Mouse (Mus musculus): ENCODE results near the gene Acap3. TPM values are rescaled to one million over a fixed set of nuclear protein-coding genes. Genes with fewer than 3 reads are reported as not detected.

Gene Acap3
- polyA plus RNA-seq, 1 experiment from 2014 or later = 89.8 TPM

GRCm38 (mm10) chr4:155903246-155903645 lies 11.6 kb downstream of the Acap3 start:
- ATAC-seq (replicated peaks) = no peak
- Histone ChIP-seq H3K27me3 (replicated peaks) (no peaks in the 10 kb centered on the region), H3K4me1 (no peaks in the 10 kb centered on the region), H3K9ac (no peak overlapping the region), H3K4me2 (no peak overlapping the region), H3K36me3 (replicated peaks) (peaks cover 71% of the 10 kb centered on the region), H3K4me3 (no peak overlapping the region), H3K9me3 (no peaks in the 10 kb centered on the region), H3K27ac (no peak overlapping the region)
- 98% methylated on average over 13 of the region's 13 CpGs for WGBS

GRCm38 (mm10) chr4:155904318-155905102 lies 12.9 kb downstream of the Acap3 start:
- Histone ChIP-seq H3K4me2 (no peak overlapping the region), H3K9me3 (no peaks in the 10 kb centered on the region), H3K27me3 (replicated peaks) (no peaks in the 10 kb centered on the region), H3K4me3 (no peak overlapping the region), H3K4me1 (no peaks in the 10 kb centered on the region), H3K9ac (no peak overlapping the region), H3K27ac (no peak overlapping the region), H3K36me3 (replicated peaks) (peaks cover 62% of the 10 kb centered on the region)
- 90% methylated on average over 13 of the region's 13 CpGs for WGBS
- ATAC-seq (replicated peaks) = no peak

DNA sequence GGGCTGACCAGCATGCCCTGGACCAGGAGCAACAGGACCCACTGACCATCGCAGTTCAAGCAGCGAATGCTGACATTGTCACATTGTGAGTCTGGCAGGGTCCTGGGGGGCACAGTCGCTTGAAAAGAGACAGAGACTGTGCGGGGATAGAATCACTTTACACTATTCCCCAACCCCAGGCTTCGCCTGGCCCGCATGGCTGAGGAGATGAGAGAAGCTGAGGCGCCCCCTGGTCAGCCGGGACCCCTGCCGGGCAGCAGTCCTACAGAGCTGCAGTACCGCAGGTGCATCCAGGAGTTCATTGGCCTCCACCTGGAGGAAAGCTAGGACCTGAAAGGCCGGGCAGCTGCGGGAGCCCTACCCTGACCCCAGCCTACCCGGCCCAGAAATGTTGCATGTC lies 14.0 kb downstream of the Acap3 start:
- WGBS = 84% methylated on average over 13 of the region's 13 CpGs

GRCm38 (mm10) chr4:155906125-155906524 lies 14.5 kb downstream of the Acap3 start:
- no peak overlapping the region for H3K4me3 ChIP-seq
- H3K9me3 ChIP-seq = no peaks in the 10 kb centered on the region
- peaks cover 46% of the 10 kb centered on the region for H3K36me3 ChIP-seq (replicated peaks)
- no peak overlapping the region for H3K27ac ChIP-seq
- no peak overlapping the region for H3K9ac ChIP-seq
- WGBS = 87% methylated on average over 9 of the region's 9 CpGs
- no peak for ATAC-seq (replicated peaks)
- no peak overlapping the region for H3K4me2 ChIP-seq
- H3K4me1 ChIP-seq = no peaks in the 10 kb centered on the region
- no peaks in the 10 kb centered on the region for H3K27me3 ChIP-seq (replicated peaks)

More for the DNA sequence above, 14.0 kb downstream of the Acap3 start:
- H3K27ac ChIP-seq = no peak overlapping the region
- no peaks in the 10 kb centered on the region for H3K9me3 ChIP-seq
- no peak overlapping the region for H3K4me2 ChIP-seq
- H3K4me3 ChIP-seq = no peak overlapping the region
- no peaks in the 10 kb centered on the region for H3K4me1 ChIP-seq
- no peak overlapping the region for H3K9ac ChIP-seq
- peaks cover 51% of the 10 kb centered on the region for H3K36me3 ChIP-seq (replicated peaks)
- ATAC-seq (replicated peaks) = no peak
- H3K27me3 ChIP-seq (replicated peaks) = no peaks in the 10 kb centered on the region

DNA sequence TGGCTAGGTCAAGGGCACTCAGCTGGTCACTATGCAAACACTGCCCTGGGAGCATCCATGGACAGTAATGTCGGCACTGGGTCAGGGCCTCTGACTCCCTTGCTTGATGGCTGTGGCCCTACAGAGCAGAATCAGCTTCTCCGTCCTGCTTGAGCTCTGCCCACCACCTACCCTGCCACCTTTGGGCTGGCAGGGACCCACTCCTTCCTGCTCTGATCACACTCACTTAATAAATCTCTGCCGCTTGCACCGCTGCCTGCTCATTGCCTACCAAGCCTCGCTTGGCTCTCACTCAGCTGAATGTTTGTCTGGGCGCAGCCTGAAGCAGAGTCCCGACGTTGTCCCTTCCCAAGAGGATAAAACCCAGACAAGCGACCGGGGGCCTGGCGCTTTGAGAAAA lies 15.4 kb downstream of the Acap3 start:
- Histone ChIP-seq H3K36me3 (replicated peaks) (peaks cover 38% of the 10 kb centered on the region), H3K27ac (no peak overlapping the region), H3K4me1 (no peaks in the 10 kb centered on the region), H3K9ac (no peak overlapping the region), H3K4me2 (no peak overlapping the region), H3K9me3 (no peaks in the 10 kb centered on the region), H3K4me3 (no peak overlapping the region), H3K27me3 (replicated peaks) (no peaks in the 10 kb centered on the region)
- no peak for ATAC-seq (replicated peaks)
- 85% methylated on average over 11 of the region's 11 CpGs for WGBS

GRCm38 (mm10) chr4:155908281-155908680 lies 16.7 kb downstream of the Acap3 start:
- Histone ChIP-seq H3K27me3 (replicated peaks) (no peaks in the 10 kb centered on the region), H3K9ac (no peak overlapping the region), H3K27ac (no peak overlapping the region), H3K4me2 (no peak overlapping the region), H3K4me1 (no peaks in the 10 kb centered on the region), H3K4me3 (no peak overlapping the region), H3K36me3 (replicated peaks) (peaks cover 25% of the 10 kb centered on the region), H3K9me3 (no peaks in the 10 kb centered on the region)
- ATAC-seq (replicated peaks) = 0 out of 2 replicates have a peak, but pooled peaks have one; percentile 31
- WGBS = 80% methylated on average over 7 of the region's 7 CpGs

DNA sequence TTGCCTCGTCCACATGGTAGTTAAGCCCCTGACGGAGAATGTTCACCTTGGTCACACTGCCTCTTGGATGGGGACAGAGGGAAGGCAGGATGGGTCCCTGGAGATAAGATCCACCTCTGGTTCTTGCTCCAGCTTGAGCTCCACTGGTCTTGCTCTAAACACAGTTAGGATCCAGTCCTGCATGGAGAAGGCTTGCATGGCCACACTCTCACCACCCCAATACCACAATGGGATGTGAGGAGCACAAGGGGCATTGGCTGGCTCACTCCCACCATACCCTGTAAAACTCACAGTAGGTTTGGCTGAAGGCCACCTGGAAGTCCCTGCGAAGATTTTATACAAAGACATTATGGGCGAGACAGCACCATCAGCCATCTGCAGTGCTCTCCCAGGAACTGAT lies 17.1 kb downstream of the Acap3 start:
- Histone ChIP-seq H3K4me1 (no peaks in the 10 kb centered on the region), H3K27me3 (replicated peaks) (no peaks in the 10 kb centered on the region), H3K27ac (no peak overlapping the region), H3K36me3 (replicated peaks) (peaks cover 20% of the 10 kb centered on the region), H3K4me3 (no peak overlapping the region), H3K9me3 (no peaks in the 10 kb centered on the region), H3K4me2 (no peak overlapping the region), H3K9ac (no peak overlapping the region)
- ATAC-seq (replicated peaks) = no peak
- 93% methylated on average over 4 of the region's 4 CpGs for WGBS

DNA sequence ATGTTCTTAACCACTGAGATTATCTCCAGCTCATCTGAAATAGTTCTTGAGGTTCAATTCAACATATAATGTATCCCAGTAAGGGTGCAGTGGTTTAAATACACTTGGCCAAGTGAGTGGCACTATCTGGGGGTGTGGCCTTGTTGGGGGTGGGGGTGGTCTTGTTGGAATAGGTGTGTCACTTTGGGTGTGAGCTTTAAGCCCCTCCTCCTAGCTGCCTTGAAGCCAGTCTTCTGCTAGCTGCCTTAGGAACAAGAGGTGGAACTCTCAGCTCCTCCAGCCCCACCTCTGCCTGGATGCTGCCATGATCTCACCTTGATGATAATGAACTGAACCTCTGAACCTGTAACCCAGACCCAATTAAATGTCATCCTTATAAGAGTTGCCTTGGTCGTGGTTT lies 40.4 kb downstream of the Acap3 start:
- WGBS = 64% methylated on average over 1 of the region's 1 CpGs
- no peak overlapping the region for H3K4me3 ChIP-seq
- no peaks in the 10 kb centered on the region for H3K36me3 ChIP-seq (replicated peaks)
- no peaks in the 10 kb centered on the region for H3K9me3 ChIP-seq
- ATAC-seq (replicated peaks) = no peak
- H3K27ac ChIP-seq = no peak overlapping the region
- no peak overlapping the region for H3K9ac ChIP-seq
- no peaks in the 10 kb centered on the region for H3K27me3 ChIP-seq (replicated peaks)
- H3K4me1 ChIP-seq = no peaks in the 10 kb centered on the region
- no peak overlapping the region for H3K4me2 ChIP-seq

- Histone ChIP-seq H3K9me3 (no peaks in the 10 kb centered on the region), H3K36me3 (replicated peaks) (0 out of 2 replicates have a peak, but pooled peaks cover 8% of the 10 kb centered on the region), H3K9ac (peak overlapping the region; percentile 71), H3K4me3 (peak overlapping the region; percentile 81), H3K27me3 (replicated peaks) (no peaks in the 10 kb centered on the region; the same call in 1 of the 2 replicates), H3K27ac (peak overlapping the region; percentile 87), H3K4me1 (peaks cover 28% of the 10 kb centered on the region), H3K4me2 (peak overlapping the region; percentile 95)
- 1% methylated on average over 17 of the region's 17 CpGs for WGBS
- ATAC-seq (replicated peaks) = peak; percentile 73
These were observed 51.4 kb downstream of the Acap3 start for GRCm38 (mm10) chr4:155943049-155943452.

DNA sequence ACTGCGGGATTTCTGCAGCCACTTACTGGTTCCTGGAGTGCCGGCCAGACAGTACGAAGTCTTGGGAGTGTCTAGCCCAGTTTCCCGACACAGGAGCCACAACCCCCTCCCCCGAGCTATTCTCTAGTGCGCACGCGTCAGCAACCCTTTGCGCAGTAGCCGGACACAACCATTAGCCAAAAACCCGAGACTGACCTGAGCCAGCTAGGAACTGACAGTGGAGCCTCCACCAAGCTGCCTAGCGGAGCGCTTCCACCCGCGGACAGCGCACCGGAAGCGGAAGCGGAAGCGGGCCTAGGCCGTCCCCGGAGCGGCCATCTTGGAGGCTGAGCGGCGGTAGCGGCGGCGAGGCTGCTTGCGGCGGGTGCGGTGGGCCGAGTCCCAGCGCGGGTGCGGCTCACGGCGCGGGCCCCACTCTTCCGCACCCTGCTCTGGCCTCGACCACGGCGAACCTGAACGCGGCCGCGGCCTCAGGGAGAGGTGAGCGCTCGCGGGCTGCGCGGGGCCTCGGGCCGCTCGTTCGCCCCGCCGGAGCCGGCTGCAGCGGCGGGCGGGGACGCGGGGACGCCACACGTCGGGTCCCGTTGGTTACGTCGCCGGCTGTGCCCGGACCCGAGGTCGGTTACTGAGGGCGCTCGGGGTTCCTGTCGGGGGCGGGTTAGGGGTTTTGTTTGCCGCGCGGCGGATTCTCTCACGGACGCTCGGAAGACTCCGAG lies 52.1 kb downstream of the Acap3 start, which contains the start of gene Ube2j2:
Gene Ube2j2 (plus strand): TSS at position 298 of the 716 bp plus-strand sequence.
- Histone ChIP-seq H3K27ac (peak within 1 kb of the TSS; percentile 87), H3K4me2 (peak within 1 kb of the TSS; percentile 95), H3K4me1 (peaks cover 28% of the 10 kb centered on the region), H3K36me3 (replicated peaks) (peaks cover 8% of the 10 kb centered on the region; the same call in 1 of the 2 replicates), H3K4me3 (peak within 1 kb of the TSS; percentile 81), H3K27me3 (replicated peaks) (no peaks in the 10 kb centered on the region; the same call in 1 of the 2 replicates), H3K9ac (peak within 1 kb of the TSS; percentile 83), H3K9me3 (no peaks in the 10 kb centered on the region)
- under 1% methylated on average over 80 of the region's 85 CpGs for WGBS
- peak; percentile 99 for ATAC-seq (replicated peaks)

DNA sequence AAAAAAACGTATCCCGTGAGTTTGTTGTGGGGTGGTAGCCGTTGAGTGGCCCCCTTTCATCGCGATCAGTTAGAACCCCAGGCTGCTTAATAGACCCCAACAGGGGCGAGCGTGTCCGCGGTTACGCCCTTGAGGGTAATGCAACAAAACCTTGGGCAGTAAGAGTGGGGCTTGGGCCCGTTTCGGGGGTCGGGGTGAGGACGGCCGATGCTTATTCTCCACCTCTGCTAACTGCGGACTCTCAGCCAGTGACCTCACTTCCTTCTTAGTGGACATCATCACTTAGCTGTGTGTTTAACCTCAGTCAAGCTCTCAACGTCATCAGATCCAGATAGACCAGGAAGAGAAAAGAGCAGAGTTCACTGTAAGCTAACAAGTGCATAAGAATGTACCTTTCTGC lies 52.6 kb downstream of the Acap3 start:
- 1% methylated on average over 17 of the region's 17 CpGs for WGBS
- Histone ChIP-seq H3K4me2 (peak overlapping the region; percentile 95), H3K9ac (peak overlapping the region; percentile 83), H3K36me3 (replicated peaks) (peaks cover 12% of the 10 kb centered on the region), H3K27ac (peak overlapping the region; percentile 77), H3K9me3 (no peaks in the 10 kb centered on the region), H3K4me3 (peak overlapping the region; percentile 81), H3K27me3 (replicated peaks) (no peaks in the 10 kb centered on the region; the same call in 1 of the 2 replicates), H3K4me1 (peaks cover 28% of the 10 kb centered on the region)
- peak; percentile 22 for ATAC-seq (replicated peaks)

DNA sequence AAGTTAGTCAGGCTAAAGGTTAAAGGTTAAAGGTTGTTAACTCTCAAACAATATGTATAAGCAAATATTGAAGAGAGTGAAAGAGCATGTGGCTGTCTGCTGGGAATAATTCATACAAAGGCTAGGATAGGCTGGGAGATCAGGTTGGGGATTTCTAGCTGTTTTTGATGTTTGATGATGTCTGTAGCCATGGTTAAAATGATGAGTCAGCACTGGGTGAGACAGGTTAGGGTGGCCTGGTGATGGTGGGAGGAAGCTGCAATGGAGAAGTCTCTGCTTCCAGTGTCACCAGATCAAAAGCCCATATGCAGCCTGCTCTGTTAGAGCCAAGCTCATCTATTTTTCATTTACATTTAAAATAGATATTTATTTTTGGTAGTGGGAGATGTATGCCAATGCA lies 55.5 kb downstream of the Acap3 start:
- ATAC-seq (replicated peaks) = no peak
- peaks cover 38% of the 10 kb centered on the region for H3K36me3 ChIP-seq (replicated peaks)
- H3K9ac ChIP-seq = no peak overlapping the region
- H3K4me2 ChIP-seq = no peak overlapping the region
- H3K4me3 ChIP-seq = no peak overlapping the region
- H3K9me3 ChIP-seq = no peaks in the 10 kb centered on the region
- H3K27me3 ChIP-seq (replicated peaks) = no peaks in the 10 kb centered on the region
- no peak overlapping the region for H3K27ac ChIP-seq
- peaks cover 28% of the 10 kb centered on the region for H3K4me1 ChIP-seq
